Mouse (Mus musculus) gastrocnemius, postnatal 14 days (tissue): ENCODE data around the gene Nup133. TPM values are rescaled to one million over a fixed set of nuclear protein-coding genes. Genes with fewer than 3 reads are reported as not detected.

Source experiments
- DNase-seq: peaks from one replicate; pipeline ENCODE4 v3.0.0; 2021; ENCODE audit warnings: mixed read lengths
- intact Hi-C: fragments of 180-260 bp; cut with DNase I; formaldehyde crosslinking; loops from one replicate; pipeline ENCODE4 v1.15.1; 2025; ENCODE audit warnings: low total_unique reads
- total RNA-seq, 2 experiments: library from RNA; stranded (reverse); gene quantifications; 2 replicates each; pipeline ENCODE4 v1.2.3; 2021

Nup133 gene
- total RNA-seq, 2 experiments from 2014 or later = 9.8 to 9.9 TPM

- intact Hi-C loops = no loop called here
- peak; percentile 92 for DNase-seq
Measured at GRCm38 (mm10) chr8:123858941-123859647, 90.0 kb downstream of the Nup133 start.

GRCm38 (mm10) chr8:123858574-123858940, 90.5 kb downstream of the Nup133 start:
- no peak for DNase-seq
- intact Hi-C loops = no loop called here

DNA sequence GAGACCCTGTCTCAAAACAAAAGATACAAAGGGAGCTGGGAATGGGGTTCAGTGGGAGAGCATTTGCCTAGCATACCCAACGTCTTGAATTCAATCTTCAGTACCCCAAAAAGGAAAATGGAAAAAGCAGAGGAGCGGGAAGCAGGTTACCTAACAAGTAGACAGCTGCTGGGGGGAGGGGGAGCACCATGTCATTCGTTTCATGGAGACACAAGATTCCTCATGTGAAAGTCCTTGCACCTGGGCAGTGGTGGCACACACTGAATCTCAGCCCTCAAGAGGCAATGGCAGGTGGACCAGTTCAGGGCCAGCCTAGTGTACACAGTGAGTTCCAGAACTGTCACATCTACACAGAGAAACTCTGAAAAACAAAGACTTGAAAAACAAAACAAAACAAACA, 91.7 kb downstream of the Nup133 start:
- intact Hi-C loops = no loop called here
- no peak for DNase-seq

GRCm38 (mm10) chr8:123854733-123855475, 94.2 kb downstream of the Nup133 start:
- intact Hi-C loops = no loop called here

GRCm38 (mm10) chr8:123854252-123854651, 94.8 kb downstream of the Nup133 start:
- intact Hi-C loops = no loop called here
- no peak for DNase-seq

More at GRCm38 (mm10) chr8:123854733-123855475, 94.2 kb downstream of the Nup133 start:
- DNase-seq = no peak

DNA sequence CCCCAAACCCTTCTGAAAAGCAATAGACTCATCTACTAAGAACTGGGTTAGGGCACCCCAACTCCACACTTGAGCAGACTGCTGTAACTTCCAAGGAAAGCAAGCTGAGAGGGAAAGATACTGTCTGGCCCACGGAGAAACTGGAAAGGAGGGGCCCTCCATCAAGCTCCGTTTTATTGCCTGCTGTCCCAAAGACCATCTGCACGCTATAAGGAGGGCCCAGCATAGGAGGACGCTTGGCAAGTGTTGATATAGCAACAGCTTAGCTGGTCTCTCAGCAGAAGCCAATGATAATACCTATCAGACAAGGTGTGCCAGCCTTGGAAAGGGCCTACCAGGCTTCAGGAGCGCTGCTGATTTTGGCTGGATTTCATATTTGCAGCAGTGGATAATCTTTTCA, 97.5 kb downstream of the Nup133 start:
- intact Hi-C loops = no loop called here

GRCm38 (mm10) chr8:123849352-123849751, 99.7 kb downstream of the Nup133 start:
- no peak for DNase-seq
- intact Hi-C loops = no loop called here

More for the DNA sequence above, 97.5 kb downstream of the Nup133 start:
- DNase-seq = no peak

GRCm38 (mm10) chr8:123847546-123847945, 101.5 kb downstream of the Nup133 start:
- no peak for DNase-seq
- intact Hi-C loops = no loop called here

Other genes starting within 250 kb of the Nup133 start
- gene Rab4a, start 143.3 kb downstream of the Nup133 start, total RNA-seq = 10 to 100 TPM; 13.3 to 14.4 TPM
- gene Ccsap, start 89.1 kb downstream of the Nup133 start, total RNA-seq = 1 to 10 TPM; 1.1 to 1.8 TPM
- gene Acta1, start 54.5 kb downstream of the Nup133 start, total RNA-seq = over 10,000 TPM; 58,912 to 62,167 TPM
- gene Abcb10, start 33.9 kb upstream of the Nup133 start, total RNA-seq = 10 to 100 TPM; 12.1 to 13.0 TPM
- 10 to 100 TPM; 11.3 to 12.6 TPM for gene Taf5l, start 72.1 kb upstream of the Nup133 start, total RNA-seq
- 1 to 10 TPM; 6.0 to 8.7 TPM for gene Urb2, start 72.2 kb upstream of the Nup133 start, total RNA-seq